Mouse (Mus musculus) ES-E14 (cell line): Measurements from ENCODE around the gene Rrm1. TPM values are rescaled to one million over a fixed set of nuclear protein-coding genes. Genes with fewer than 3 reads are reported as not detected.

Experiments used
- DNase-seq: peaks from one replicate; pipeline ENCODE4 v3.0.0-alpha.2; 2013; ENCODE audit warnings: low read depth, low spot score
- H3K27ac ChIP-seq: 2 replicates; pipeline ENCODE4 v1.5.1; 2012; ENCODE audit warnings: low read depth, mild to moderate bottlenecking, low read length, moderate library complexity, mixed read lengths; ENCODE audit not compliant: poor library complexity, insufficient read depth, severe bottlenecking
- H3K36me3 ChIP-seq: 2 replicates; pipeline ENCODE4 v1.6.1; 2012; ENCODE audit warnings: mild to moderate bottlenecking, low read length, moderate library complexity, mixed read lengths; ENCODE audit not compliant: control insufficient read depth, poor library complexity, insufficient read depth, severe bottlenecking
- H3K4me1 ChIP-seq, 2 experiments: fragments of 150-350 bp in 1 of 2; sonication (generic) in 1 of 2; 2 replicates each; pipeline ENCODE4 v1.6.1; 2012; ENCODE audit warnings: low read length in 2 of 2, mild to moderate bottlenecking in 1 of 2, mixed read lengths in 1 of 2; ENCODE audit not compliant: control insufficient read depth in 2 of 2, insufficient read depth in 2 of 2, poor library complexity in 1 of 2
- H3K4me3 ChIP-seq, 2 experiments: fragments of 150-350 bp in 1 of 2; sonication (generic) in 1 of 2; 2 replicates each; pipeline ENCODE4 v1.5.1; 2012; ENCODE audit warnings: low read length in 2 of 2, low read depth in 1 of 2, mild to moderate bottlenecking in 1 of 2, mixed read lengths in 1 of 2; ENCODE audit not compliant: insufficient read depth in 1 of 2, poor library complexity in 1 of 2, severe bottlenecking in 1 of 2
- H3K9ac ChIP-seq: 2 replicates; pipeline ENCODE4 v1.6.1; 2012; ENCODE audit warnings: low read depth, mild to moderate bottlenecking, low read length, mixed read lengths; ENCODE audit not compliant: poor library complexity, insufficient read depth, severe bottlenecking
- H3K9me3 ChIP-seq: fragments of 150-350 bp; sonication (generic); 2 replicates; pipeline ENCODE4 v1.6.1; 2012; ENCODE audit warnings: low read depth, mild to moderate bottlenecking, low read length; ENCODE audit not compliant: control insufficient read depth, insufficient read depth
- CHD2 ChIP-seq: IDR thresholded peaks from 2 replicates; pipeline ENCODE4 v1.6.1; 2014; ENCODE audit warnings: mild to moderate bottlenecking, low read depth, low read length, inconsistent platforms
- HCFC1 ChIP-seq: IDR thresholded peaks from 2 replicates; pipeline ENCODE4 v1.6.1; 2012; ENCODE audit warnings: low read length, inconsistent platforms, borderline replicate concordance; ENCODE audit not compliant: insufficient read depth
- MAFK ChIP-seq: IDR thresholded peaks from 2 replicates; pipeline ENCODE4 v1.6.1; 2014; ENCODE audit warnings: mild to moderate bottlenecking, low read depth, low read length, inconsistent platforms; ENCODE audit not compliant: insufficient read depth
- ZC3H11A ChIP-seq: IDR thresholded peaks from 2 replicates; pipeline ENCODE4 v1.6.1; 2012; ENCODE audit warnings: low read depth, mild to moderate bottlenecking, inconsistent platforms, low read length, borderline replicate concordance
- ZNF384 ChIP-seq: IDR thresholded peaks from 2 replicates; pipeline ENCODE4 v1.6.1; 2012; ENCODE audit warnings: low read depth, low read length, inconsistent platforms
- in situ Hi-C, 2 experiments: fragments of 600-800 bp; cut with MboI; formaldehyde crosslinking; loops; one replicate each; pipeline ENCODE4 v1.15.1; 2025; ENCODE audit warnings: low sequenced_read_pairs in 2 of 2, inconsistent platforms in 1 of 2; ENCODE audit not compliant: unreplicated experiment in 2 of 2
- total RNA-seq: library from RNA; depleted of rRNA; stranded (reverse); fragments of 300-350 nt; gene quantifications from 2 replicates; pipeline ENCODE4 v1.2.3, GENCODE M21; 2012

Gene Rrm1
- total RNA-seq, 1 experiment: 109 TPM

DNA sequence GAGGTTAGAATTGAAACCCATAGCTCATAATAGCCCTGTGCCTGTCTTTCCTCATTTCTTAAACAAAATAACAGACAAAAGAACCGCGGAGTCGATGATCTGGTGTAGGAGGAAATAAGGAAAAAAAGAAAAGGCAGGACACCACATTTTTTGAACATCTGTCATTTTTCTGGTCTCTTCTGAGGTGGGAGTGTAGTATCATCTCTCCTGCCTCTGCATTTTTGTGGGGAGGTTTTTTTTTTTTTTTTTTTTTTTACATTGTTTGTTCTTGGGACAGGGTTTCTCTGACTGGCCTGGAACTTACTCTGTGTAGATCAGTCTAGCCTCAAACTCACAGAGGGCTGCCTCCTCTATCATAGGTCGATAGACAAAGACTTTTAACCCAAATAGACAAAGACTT, 937 bp downstream of the Rrm1 start:
- TF ChIP-seq ZNF384: peak; percentile 78; the same call in 1 of the 2 replicates
- TF ChIP-seq MAFK: no peak
- Histone ChIP-seq H3K4me3 (peak overlapping the region; percentile 69 to 97), H3K27ac (peak overlapping the region; percentile 91; the same call in 1 of the 2 replicates), H3K9ac (peak overlapping the region; percentile 99), H3K4me1 (peaks cover 2% of the 10 kb centered on the region in 2 experiments; a peak in 1 of 4 replicates), H3K36me3 (peaks cover 10% of the 10 kb centered on the region), H3K9me3 (no peaks in the 10 kb centered on the region)
- in situ Hi-C loops: no loop called here
- DNase-seq: no peak

DNA sequence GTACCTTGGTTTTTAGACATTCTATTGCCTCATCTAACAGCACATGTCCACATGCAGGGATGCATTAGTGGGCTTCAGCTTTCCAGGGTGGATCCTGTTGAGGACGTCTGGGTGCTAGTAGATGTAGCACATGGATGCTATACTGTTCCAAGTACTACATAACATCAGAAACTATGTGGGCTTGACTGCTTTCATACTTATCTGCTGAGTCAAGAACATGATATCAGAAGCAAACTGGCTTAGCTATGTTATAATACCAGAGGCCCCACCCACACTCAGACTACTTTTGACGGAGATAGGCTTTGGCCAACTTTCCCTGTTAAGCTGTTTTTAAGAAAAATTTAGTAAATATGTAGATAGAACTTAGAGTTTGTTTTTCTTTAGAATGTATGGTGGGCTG, 2.8 kb downstream of the Rrm1 start:
- in situ Hi-C loops: no loop called here
- H3K36me3 ChIP-seq: peaks cover 19% of the 10 kb centered on the region
- no peak overlapping the region for H3K9ac ChIP-seq
- peaks cover 2% of the 10 kb centered on the region in 2 experiments; a peak in 1 of 4 replicates for H3K4me1 ChIP-seq
- no peak for DNase-seq
- no peaks in the 10 kb centered on the region for H3K9me3 ChIP-seq
- H3K4me3 ChIP-seq: no peak overlapping the region
- TF ChIP-seq ZNF384: no peak
- no peak for TF ChIP-seq HCFC1
- TF ChIP-seq CHD2: no peak
- no peak for TF ChIP-seq ZC3H11A
- TF ChIP-seq MAFK: no peak
- no peak overlapping the region for H3K27ac ChIP-seq

DNA sequence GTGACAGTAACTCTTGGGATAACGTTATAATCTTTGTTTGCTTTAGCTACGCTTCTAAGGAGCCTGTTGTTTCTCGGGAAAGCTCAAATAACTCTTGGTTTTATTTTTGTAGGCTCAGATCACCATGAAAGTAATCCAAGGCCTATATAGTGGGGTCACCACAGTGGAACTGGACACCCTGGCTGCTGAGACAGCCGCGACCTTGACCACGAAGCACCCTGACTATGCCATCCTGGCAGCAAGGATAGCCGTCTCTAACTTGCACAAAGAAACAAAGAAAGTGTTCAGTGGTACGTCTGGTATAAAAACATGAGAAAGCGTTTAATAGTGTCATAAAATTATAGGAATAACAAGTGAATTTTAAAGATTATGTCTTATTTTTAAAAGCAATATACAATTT, 4.9 kb downstream of the Rrm1 start:
- no peak for TF ChIP-seq HCFC1
- TF ChIP-seq ZNF384: no peak
- TF ChIP-seq CHD2: no peak
- TF ChIP-seq MAFK: no peak
- no peak for TF ChIP-seq ZC3H11A
- in situ Hi-C loops: no loop called here
- H3K4me3 ChIP-seq: no peak overlapping the region
- no peaks in the 10 kb centered on the region for H3K9me3 ChIP-seq
- peaks cover 0 to 2% of the 10 kb centered on the region in 2 experiments; a peak in 1 of 4 replicates for H3K4me1 ChIP-seq
- H3K9ac ChIP-seq: no peak overlapping the region
- peaks cover 24% of the 10 kb centered on the region for H3K36me3 ChIP-seq
- no peak for DNase-seq
- H3K27ac ChIP-seq: no peak overlapping the region

DNA sequence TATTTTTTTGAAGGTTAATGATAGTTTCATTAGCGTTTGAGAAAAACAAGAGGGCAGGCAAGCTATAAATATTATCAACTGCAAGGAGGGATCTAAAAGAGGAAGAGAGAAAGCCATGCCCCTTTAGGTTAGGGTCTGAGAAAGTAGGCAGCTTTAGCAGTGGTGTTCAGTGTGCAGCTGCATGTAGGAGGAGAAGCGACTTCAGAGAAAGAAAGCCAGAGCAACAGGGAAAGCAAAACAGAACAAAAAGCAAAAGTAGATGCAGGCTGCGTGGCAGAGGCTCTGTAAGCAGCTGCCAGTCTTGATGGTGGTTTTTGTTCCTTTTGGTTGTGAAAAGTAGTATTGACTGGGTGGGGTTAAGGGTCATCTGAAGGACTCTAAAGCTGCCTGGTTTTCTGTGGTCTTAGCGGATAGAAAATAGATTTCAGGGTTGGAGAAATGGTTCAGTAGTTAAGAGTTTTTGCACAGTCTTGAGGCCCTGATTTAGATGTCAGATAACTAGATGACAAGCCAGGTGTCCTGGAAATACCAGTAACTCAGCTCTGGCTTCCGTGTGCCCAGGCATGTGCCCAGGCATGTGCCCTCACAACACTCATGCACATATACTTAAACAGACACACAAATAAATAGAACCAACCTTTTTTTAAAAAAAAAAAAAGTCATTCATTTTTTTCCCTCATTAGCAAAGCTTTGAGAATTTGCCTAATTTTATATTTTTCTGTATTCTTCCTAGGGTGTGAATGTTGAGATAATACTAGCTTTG, 17.3 kb downstream of the Rrm1 start:
- H3K9me3 ChIP-seq: no peaks in the 10 kb centered on the region
- no peak for DNase-seq
- H3K27ac ChIP-seq: peak overlapping the region; percentile 55; the same call in 1 of the 2 replicates
- no peak overlapping the region for H3K4me3 ChIP-seq
- no peak for TF ChIP-seq CHD2
- no peak for TF ChIP-seq HCFC1
- TF ChIP-seq ZC3H11A: no peak
- TF ChIP-seq MAFK: no peak
- TF ChIP-seq ZNF384: no peak
- in situ Hi-C loops: loop anchor here (10.0 to 25.0 kb wide), 2 partner anchors 321 to 334 kb away; no protein-coding TSS in a partner anchor
- no peak overlapping the region for H3K9ac ChIP-seq
- peaks cover 33% of the 10 kb centered on the region for H3K36me3 ChIP-seq
- peaks cover 0 to 3% of the 10 kb centered on the region in 2 experiments; a peak in 2 of 4 replicates for H3K4me1 ChIP-seq
